Mouse (Mus musculus) T-helper 2 cell (primary cell): ENCODE data around the gene Bcl2l15.

Experiments
- in situ Hi-C: fragments of 300-600 bp; cut with MboI, MseI; formaldehyde crosslinking; loops from one replicate; pipeline ENCODE4 v1.15.1; 2025; ENCODE audit warnings: high pct_unique_total_duplicates

The Bcl2l15 gene

GRCm38 (mm10) chr3:103862721-103863220 is 30.4 kb downstream of the Bcl2l15 start:
- in situ Hi-C loops, result no loop called here

GRCm38 (mm10) chr3:103864200-103864599 is 31.8 kb downstream of the Bcl2l15 start:
- in situ Hi-C loops, result no loop called here

- in situ Hi-C loops, result no loop called here
These were observed 35.1 kb downstream of the Bcl2l15 start for GRCm38 (mm10) chr3:103867424-103867971.

- in situ Hi-C loops, result no loop called here
These were observed 35.6 kb downstream of the Bcl2l15 start for GRCm38 (mm10) chr3:103868008-103868407.

GRCm38 (mm10) chr3:103872663-103873098 is 40.3 kb downstream of the Bcl2l15 start:
- in situ Hi-C loops, result no loop called here

GRCm38 (mm10) chr3:103874329-103874728 is 41.9 kb downstream of the Bcl2l15 start:
- in situ Hi-C loops, result no loop called here

GRCm38 (mm10) chr3:103885946-103886345 is 53.5 kb downstream of the Bcl2l15 start:
- in situ Hi-C loops, result loop anchor here (5.0 kb wide), 2 partner anchors 34 to 59 kb away; no protein-coding TSS in a partner anchor

GRCm38 (mm10) chr3:103887581-103887980 is 55.2 kb downstream of the Bcl2l15 start:
- in situ Hi-C loops, result loop anchor here (5.0 kb wide), 2 partner anchors 35 to 60 kb away; no protein-coding TSS in a partner anchor

- in situ Hi-C loops, result no loop called here
These were observed 61.0 kb downstream of the Bcl2l15 start for GRCm38 (mm10) chr3:103893374-103893773.
